Mouse (Mus musculus): ENCODE measurements around the gene Rnf20.

Gene Rnf20

GRCm38 (mm10) chr4:49659421-49659820 lies 27.6 kb downstream of the Rnf20 start:
- no peak for DNase-seq (ENCODE audit: low read depth)

- no peak for DNase-seq (ENCODE audit: low read depth)
These were observed 29.9 kb downstream of the Rnf20 start for GRCm38 (mm10) chr4:49661664-49662063.

- no peak for DNase-seq (ENCODE audit: low read depth)
These were observed 30.4 kb downstream of the Rnf20 start for GRCm38 (mm10) chr4:49662231-49662630.

- DNase-seq (ENCODE audit: low read depth), result no peak
These were observed 33.0 kb downstream of the Rnf20 start for GRCm38 (mm10) chr4:49664850-49665249.

- DNase-seq (ENCODE audit: low read depth), result no peak
These were observed 44.3 kb downstream of the Rnf20 start for GRCm38 (mm10) chr4:49676071-49676470.

- DNase-seq (ENCODE audit: low read depth), result no peak
These were observed 45.0 kb downstream of the Rnf20 start for GRCm38 (mm10) chr4:49676790-49677189.

GRCm38 (mm10) chr4:49680171-49680875 lies 48.5 kb downstream of the Rnf20 start:
- DNase-seq (ENCODE audit: low read depth), result no peak

GRCm38 (mm10) chr4:49681812-49682211 lies 50.0 kb downstream of the Rnf20 start, which contains the start of gene Ppp3r2:
TSS of gene Ppp3r2 (minus strand) at chr4:49682024.
- no peak for DNase-seq (ENCODE audit: low read depth)

- DNase-seq (ENCODE audit: low read depth), result peak; percentile 41
These were observed 56.9 kb downstream of the Rnf20 start for GRCm38 (mm10) chr4:49688594-49689288.

GRCm38 (mm10) chr4:49691405-49692194 lies 59.8 kb downstream of the Rnf20 start:
- DNase-seq (ENCODE audit: low read depth), result no peak
